Mouse (Mus musculus) lung, postnatal 36 days (tissue): ENCODE data around the gene Traf2.

ENCODE experiments used
- DNase-seq: peaks from one replicate; pipeline ENCODE4 v3.0.0; 2022; ENCODE audit warnings: mixed read lengths

Traf2 gene

GRCm38 (mm10) chr2:25541644-25542367 is 4.9 kb downstream of the Traf2 start:
- peak; percentile 25 for DNase-seq

- DNase-seq = no peak
These were observed 6.2 kb downstream of the Traf2 start for GRCm38 (mm10) chr2:25540541-25540948.

- DNase-seq = no peak
These were observed 10.2 kb downstream of the Traf2 start for GRCm38 (mm10) chr2:25536531-25536930.

- DNase-seq = no peak
These were observed 11.9 kb downstream of the Traf2 start for GRCm38 (mm10) chr2:25534866-25535182.

- peak; percentile 90 for DNase-seq
These were observed 12.4 kb downstream of the Traf2 start for GRCm38 (mm10) chr2:25534178-25534865.

- no peak for DNase-seq
These were observed 13.0 kb downstream of the Traf2 start for GRCm38 (mm10) chr2:25533707-25534106.

- DNase-seq = no peak
These were observed 20.0 kb downstream of the Traf2 start for GRCm38 (mm10) chr2:25526510-25527302.

- DNase-seq = no peak
These were observed 36.8 kb downstream of the Traf2 start for GRCm38 (mm10) chr2:25509912-25510311.

- peak; percentile 56 for DNase-seq
These were observed 39.8 kb downstream of the Traf2 start for GRCm38 (mm10) chr2:25506964-25507363.

GRCm38 (mm10) chr2:25505860-25506259 is 40.9 kb downstream of the Traf2 start:
- no peak for DNase-seq

GRCm38 (mm10) chr2:25505000-25505399 is 41.7 kb downstream of the Traf2 start:
- DNase-seq = no peak

- no peak for DNase-seq
These were observed 42.2 kb downstream of the Traf2 start for GRCm38 (mm10) chr2:25504538-25504937.

GRCm38 (mm10) chr2:25502726-25503125 is 44.0 kb downstream of the Traf2 start:
- DNase-seq = no peak

- DNase-seq = no peak
These were observed 44.9 kb downstream of the Traf2 start, which contains the start of gene C8g for GRCm38 (mm10) chr2:25501593-25502486. Gene C8g (minus strand): TSS chr2:25501719.

- peak; percentile 93 for DNase-seq
These were observed 45.9 kb downstream of the Traf2 start, which contains the start of gene Fbxw5 for GRCm38 (mm10) chr2:25500576-25501405. Gene Fbxw5 (plus strand): TSS chr2:25500750.

- DNase-seq = no peak
These were observed 46.6 kb downstream of the Traf2 start for GRCm38 (mm10) chr2:25500071-25500575.

- no peak for DNase-seq
These were observed 47.9 kb downstream of the Traf2 start for GRCm38 (mm10) chr2:25498622-25499478.

GRCm38 (mm10) chr2:25497846-25498575 is 48.7 kb downstream of the Traf2 start:
- peak; percentile 7 for DNase-seq

GRCm38 (mm10) chr2:25496462-25496861 is 50.3 kb downstream of the Traf2 start:
- DNase-seq = peak; percentile 43
